Mouse (Mus musculus) neural tube, embryonic 11.5 days (tissue): Measurements from ENCODE around the gene Elf2. TPM values are rescaled to one million over a fixed set of nuclear protein-coding genes. Genes with fewer than 3 reads are reported as not detected.

Source experiments
- ATAC-seq: fragments of 200-750 bp; cut with Nextera tagmentation; 2 replicates; pipeline ENCODE4 v1.8.0; 2017; ENCODE audit warnings: moderate number of reproducible peaks, mild to moderate bottlenecking, moderate TSS enrichment, moderate library complexity; ENCODE audit not compliant: insufficient read depth, low FRiP score, low TSS enrichment
- DNase-seq: peaks from one replicate; pipeline ENCODE4 v3.0.0-alpha.2; 2015; ENCODE audit warnings: low spot score
- H3K27ac ChIP-seq: fragments of 300-500 bp; sonication (generic); 2 replicates; pipeline ENCODE4 v1.5.1; 2014; ENCODE audit warnings: low read depth, mild to moderate bottlenecking, low read length
- H3K27me3 ChIP-seq: fragments of 300-500 bp; sonication (generic); 2 replicates; pipeline ENCODE4 v1.6.1; 2014; ENCODE audit warnings: mild to moderate bottlenecking, low read length, mixed read lengths; ENCODE audit not compliant: control insufficient read depth, insufficient read depth
- H3K36me3 ChIP-seq: fragments of 300-500 bp; sonication (generic); 2 replicates; pipeline ENCODE4 v1.6.1; 2014; ENCODE audit warnings: mild to moderate bottlenecking, low read length, moderate library complexity, mixed read lengths; ENCODE audit not compliant: control insufficient read depth, insufficient read depth
- H3K4me1 ChIP-seq: fragments of 300-500 bp; sonication (generic); 2 replicates; pipeline ENCODE4 v1.6.1; 2014; ENCODE audit warnings: low read length, mixed read lengths; ENCODE audit not compliant: control insufficient read depth, insufficient read depth
- H3K4me2 ChIP-seq: fragments of 300-500 bp; sonication (generic); 2 replicates; pipeline ENCODE4 v1.6.1; 2014; ENCODE audit warnings: low read depth, mild to moderate bottlenecking, moderate library complexity
- H3K4me3 ChIP-seq: fragments of 300-500 bp; sonication (generic); 2 replicates; pipeline ENCODE4 v1.5.1; 2014; ENCODE audit warnings: low read depth, low read length
- H3K9ac ChIP-seq: fragments of 300-500 bp; sonication (generic); 2 replicates; pipeline ENCODE4 v1.6.1; 2014; ENCODE audit warnings: mild to moderate bottlenecking, low read length
- H3K9me3 ChIP-seq: fragments of 300-500 bp; sonication (generic); 2 replicates; pipeline ENCODE4 v1.6.1; 2016; ENCODE audit warnings: low read length; ENCODE audit not compliant: control insufficient read depth
- WGBS: fragments of 180-500 bp; shearing (Covaris S2); extraction: QIAGEN DNeasy Blood & Tissue Kit; methylation state at CpG from one replicate; pipeline ENCODE4 v1.1.7; 2014; 5-methylcytosine and 5-hydroxymethylcytosine counted together
- polyA plus RNA-seq: library from polyadenylated mRNA; unstranded; fragments of >200 nt; fragmentation: Nextera tagmentation; extraction: Ambion mirVana; gene quantifications from 2 replicates; pipeline ENCODE4 v1.2.1, GENCODE M21; 2014

Elf2 gene
- 38.4 and 47.3 TPM in 2 replicates for polyA plus RNA-seq

DNA sequence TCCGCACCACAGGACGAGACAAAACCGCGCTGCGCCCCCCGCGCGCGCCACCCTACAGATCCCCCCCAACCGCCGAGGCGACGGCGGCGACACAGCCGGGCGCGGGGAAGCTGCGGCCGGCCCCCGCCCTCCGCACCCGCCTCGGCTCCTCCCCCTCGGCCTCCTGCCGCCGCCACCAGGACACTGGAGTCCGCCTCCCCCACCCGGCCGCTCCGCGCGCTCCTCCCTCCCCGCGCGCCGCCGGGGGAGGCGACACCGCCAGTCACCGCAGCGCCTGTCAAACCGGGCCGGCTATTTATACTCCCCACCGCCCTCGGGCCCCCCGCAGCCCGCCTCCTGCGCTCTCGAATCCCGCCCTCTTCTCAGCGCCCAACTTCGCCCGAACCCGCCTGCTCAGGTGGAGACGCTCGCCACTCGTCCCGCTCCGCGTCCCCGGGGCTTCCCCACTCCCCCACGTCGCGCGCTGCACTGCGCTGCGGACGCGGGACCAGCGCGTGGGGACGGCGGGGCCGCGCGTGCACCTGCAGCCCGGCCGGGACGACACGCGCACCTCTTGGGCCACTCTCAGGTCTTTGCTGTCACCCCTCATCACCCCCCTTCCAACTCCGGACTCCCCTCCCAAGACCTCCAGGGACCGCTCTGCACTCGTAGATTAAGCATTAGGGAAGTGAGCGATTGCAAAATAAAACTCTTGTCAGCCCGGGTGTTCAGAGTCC, at the start of gene Elf2:
TSS of gene Elf2 (minus strand) at position 112 of the 716 bp plus-strand sequence.
- no peaks in the 10 kb centered on the region for H3K27me3 ChIP-seq
- H3K4me2 ChIP-seq, result peak within 1 kb of the TSS; percentile 86
- 0 out of 2 replicates have a peak, but pooled peaks cover 4% of the 10 kb centered on the region for H3K4me1 ChIP-seq
- under 1% methylated on average over 65 of the region's 87 CpGs for WGBS
- H3K4me3 ChIP-seq, result peak within 1 kb of the TSS; percentile 82
- H3K36me3 ChIP-seq, result no peaks in the 10 kb centered on the region
- H3K9me3 ChIP-seq, result no peaks in the 10 kb centered on the region
- DNase-seq (peak; percentile 91), ATAC-seq (peak; percentile 76)
- peak within 1 kb of the TSS; percentile 100 for H3K27ac ChIP-seq
- H3K9ac ChIP-seq, result peak within 1 kb of the TSS; percentile 98

DNA sequence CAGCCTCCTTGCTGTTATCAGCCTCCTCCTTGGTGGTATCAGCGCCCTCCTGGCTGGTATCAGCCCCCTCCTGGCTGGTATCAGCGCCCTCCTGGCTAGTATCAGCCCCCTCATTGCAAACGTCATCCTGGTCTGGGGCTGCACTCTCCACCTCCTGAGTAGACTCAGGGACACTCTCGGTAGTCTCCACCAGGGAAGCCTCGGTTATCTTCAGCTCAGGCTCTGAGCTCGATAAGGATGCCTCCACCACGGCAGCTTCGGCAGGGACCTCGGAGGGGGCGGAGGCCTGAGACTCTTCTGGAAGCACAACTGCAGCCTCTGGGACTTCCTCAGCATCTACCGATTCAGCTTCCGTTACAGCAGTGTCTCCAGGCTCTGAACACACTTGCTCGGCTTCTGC, 48.4 kb upstream of the Elf2 start:
- H3K4me2 ChIP-seq, result peak overlapping the region; percentile 12
- no peak overlapping the region; the same call in 1 of the 2 replicates for H3K9ac ChIP-seq
- DNase-seq (no peak), ATAC-seq (no peak)
- H3K27me3 ChIP-seq, result no peaks in the 10 kb centered on the region
- no peak overlapping the region for H3K27ac ChIP-seq
- WGBS, result 3% methylated on average over 13 of the region's 13 CpGs
- no peak overlapping the region for H3K4me3 ChIP-seq
- H3K9me3 ChIP-seq, result no peaks in the 10 kb centered on the region
- no peaks in the 10 kb centered on the region for H3K4me1 ChIP-seq
- H3K36me3 ChIP-seq, result no peaks in the 10 kb centered on the region

GRCm38 (mm10) chr3:51387868-51388381, 47.5 kb upstream of the Elf2 start:
- Histone ChIP-seq H3K4me2 (no peak overlapping the region), H3K4me3 (no peak overlapping the region), H3K4me1 (no peaks in the 10 kb centered on the region), H3K9me3 (no peaks in the 10 kb centered on the region), H3K27ac (no peak overlapping the region), H3K9ac (no peak overlapping the region), H3K27me3 (no peaks in the 10 kb centered on the region), H3K36me3 (no peaks in the 10 kb centered on the region)
- WGBS, result 73% methylated on average over 8 of the region's 8 CpGs
- ATAC-seq (no peak), DNase-seq (no peak)

DNA sequence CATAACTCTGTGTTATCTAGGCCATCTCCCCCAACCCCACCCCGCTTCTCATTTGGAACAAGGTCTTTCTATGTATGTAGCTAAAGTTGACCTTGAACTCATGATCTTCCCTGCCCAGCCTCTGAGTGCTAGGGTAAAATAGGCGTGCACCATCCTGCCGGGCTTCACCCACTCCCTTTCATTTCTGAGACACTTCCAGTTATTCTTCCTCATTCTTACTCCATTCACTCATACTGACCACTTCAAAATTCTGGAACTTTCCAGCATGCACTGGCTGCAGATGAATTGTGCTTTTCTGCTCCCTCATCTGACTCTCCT, 46.6 kb upstream of the Elf2 start:
- Histone ChIP-seq H3K4me2 (no peak overlapping the region), H3K4me3 (no peak overlapping the region), H3K27me3 (no peaks in the 10 kb centered on the region), H3K9ac (no peak overlapping the region), H3K9me3 (no peaks in the 10 kb centered on the region), H3K4me1 (no peaks in the 10 kb centered on the region), H3K27ac (no peak overlapping the region), H3K36me3 (no peaks in the 10 kb centered on the region)
- no peak for DNase-seq
- WGBS, result 90% methylated on average over 3 of the region's 3 CpGs
- ATAC-seq, result no peak

DNA sequence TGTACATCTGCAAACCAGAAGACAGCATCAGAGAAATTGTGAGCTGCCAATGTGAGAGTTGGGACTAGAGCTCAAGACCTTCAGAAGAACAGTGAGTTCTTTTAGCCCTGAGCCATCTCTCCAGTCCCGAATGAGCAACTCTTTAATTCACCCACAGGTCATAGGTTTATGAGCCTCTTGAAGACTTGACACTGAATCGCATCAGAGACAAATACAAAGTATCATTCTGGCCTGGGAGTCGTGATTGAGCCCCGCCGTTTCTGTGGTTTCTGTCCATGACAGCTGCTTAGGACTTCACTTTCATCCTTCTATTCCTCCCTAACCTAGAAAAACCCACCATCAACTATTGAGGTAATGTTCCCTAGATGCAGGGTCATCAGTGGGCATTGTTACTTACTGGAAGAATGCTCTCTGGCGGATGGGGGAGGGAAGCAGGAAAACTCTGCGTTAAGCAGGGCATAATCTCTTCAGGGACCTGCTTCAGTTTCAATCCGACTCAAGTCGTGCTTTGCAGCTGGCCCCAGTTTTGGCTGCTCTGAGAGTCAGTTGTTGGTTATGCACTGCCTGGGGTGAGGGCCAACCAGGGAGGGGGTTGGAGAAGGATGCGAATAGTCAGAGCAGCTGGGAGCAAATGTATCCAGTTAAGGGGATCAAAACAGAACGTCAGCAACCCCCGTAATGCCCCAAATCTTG, 46.1 kb upstream of the Elf2 start:
- no peak for ATAC-seq
- no peak overlapping the region for H3K4me3 ChIP-seq
- 50% methylated on average over 12 of the region's 12 CpGs for WGBS
- DNase-seq, result no peak
- H3K36me3 ChIP-seq, result no peaks in the 10 kb centered on the region
- H3K9me3 ChIP-seq, result no peaks in the 10 kb centered on the region
- no peaks in the 10 kb centered on the region for H3K27me3 ChIP-seq
- H3K9ac ChIP-seq, result no peak overlapping the region
- H3K4me1 ChIP-seq, result no peaks in the 10 kb centered on the region
- H3K4me2 ChIP-seq, result no peak overlapping the region
- no peak overlapping the region for H3K27ac ChIP-seq

- Histone ChIP-seq H3K9ac (no peak overlapping the region), H3K4me1 (no peaks in the 10 kb centered on the region), H3K27me3 (no peaks in the 10 kb centered on the region), H3K27ac (no peak overlapping the region), H3K36me3 (no peaks in the 10 kb centered on the region), H3K9me3 (no peaks in the 10 kb centered on the region), H3K4me3 (no peak overlapping the region), H3K4me2 (no peak overlapping the region)
- DNase-seq (no peak), ATAC-seq (no peak)
- WGBS, result 73% methylated on average over 12 of the region's 12 CpGs
Observed at GRCm38 (mm10) chr3:51383409-51383808, 42.9 kb upstream of the Elf2 start.

DNA sequence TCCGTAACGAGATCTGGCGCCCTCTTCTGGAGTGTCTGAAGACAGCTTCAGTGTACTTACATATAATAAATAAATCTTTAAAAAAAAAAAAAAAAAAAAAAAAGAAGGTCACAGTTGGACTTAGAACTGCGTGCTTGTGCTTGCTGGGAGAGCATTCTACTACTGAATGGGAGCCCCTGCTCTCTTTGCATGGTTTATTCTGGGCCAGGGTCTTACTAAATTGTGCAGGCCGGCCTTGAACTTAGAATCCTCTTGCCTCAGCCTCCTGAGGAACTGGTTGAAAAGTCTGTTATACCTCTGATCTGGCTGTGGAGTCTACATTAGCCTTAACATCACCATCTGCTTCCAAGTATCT, 40.2 kb upstream of the Elf2 start:
- ATAC-seq (no peak), DNase-seq (no peak)
- Histone ChIP-seq H3K9ac (no peak overlapping the region), H3K27ac (no peak overlapping the region), H3K4me2 (no peak overlapping the region), H3K9me3 (no peaks in the 10 kb centered on the region), H3K4me3 (no peak overlapping the region), H3K27me3 (no peaks in the 10 kb centered on the region), H3K36me3 (no peaks in the 10 kb centered on the region), H3K4me1 (no peaks in the 10 kb centered on the region)
- WGBS, result 84% methylated on average over 2 of the region's 5 CpGs

DNA sequence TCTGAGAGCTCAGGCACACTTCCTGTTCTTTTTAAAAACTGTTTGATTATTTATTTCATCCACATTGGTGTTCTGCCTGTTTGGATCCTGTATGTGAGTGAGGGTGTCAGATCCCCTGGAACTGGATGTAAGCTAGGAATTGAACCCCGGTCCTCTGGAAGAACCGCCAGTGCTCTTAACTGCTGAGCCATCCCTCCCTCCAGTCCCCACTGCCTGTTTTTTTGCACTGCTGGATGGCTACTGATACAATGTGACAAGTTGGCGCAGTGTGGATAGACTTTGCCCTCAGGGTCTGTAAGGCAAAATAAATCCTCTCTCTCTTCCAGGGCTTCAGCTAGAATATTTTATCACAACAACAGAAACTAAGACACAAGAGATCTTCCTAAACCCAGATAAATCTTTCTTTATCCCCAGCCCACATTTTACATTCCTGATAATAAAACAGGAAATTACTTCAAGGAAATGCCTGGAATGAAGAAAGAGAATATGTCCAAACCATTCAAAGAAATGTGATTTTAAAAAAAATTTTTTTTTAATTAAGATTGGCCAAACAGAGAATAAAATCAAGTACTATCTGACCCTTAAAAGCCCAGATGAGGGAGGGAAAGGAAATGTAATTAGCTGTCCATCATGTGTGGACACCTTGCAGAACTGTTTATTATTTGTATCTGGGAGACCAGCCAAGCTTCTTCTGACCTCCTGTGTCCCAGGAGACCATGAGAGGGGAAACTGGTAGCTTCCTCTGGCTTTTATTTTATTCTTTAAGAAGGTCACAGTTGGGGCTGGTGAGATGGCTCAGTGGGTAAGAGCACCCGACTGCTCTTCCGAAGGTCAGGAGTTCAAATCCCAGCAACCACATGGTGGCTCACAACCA, 39.6 kb upstream of the Elf2 start:
- ATAC-seq, result no peak
- H3K4me3 ChIP-seq, result no peak overlapping the region
- H3K4me2 ChIP-seq, result no peak overlapping the region
- 80% methylated on average over 5 of the region's 5 CpGs for WGBS
- no peak for DNase-seq
- no peaks in the 10 kb centered on the region for H3K9me3 ChIP-seq
- no peak overlapping the region for H3K27ac ChIP-seq
- no peaks in the 10 kb centered on the region for H3K36me3 ChIP-seq
- no peaks in the 10 kb centered on the region for H3K4me1 ChIP-seq
- no peaks in the 10 kb centered on the region for H3K27me3 ChIP-seq
- no peak overlapping the region for H3K9ac ChIP-seq
